Mouse (Mus musculus) ovary, postnatal 10 days (tissue): ENCODE data around the gene Cacng4.

Experiments used
- DNase-seq: peaks from one replicate; pipeline ENCODE4 v3.0.0; 2022; ENCODE audit warnings: low spot score

The Cacng4 gene

GRCm38 (mm10) chr11:107773312-107773711 lies 21.0 kb downstream of the Cacng4 start:
- DNase-seq: no peak

GRCm38 (mm10) chr11:107772002-107772401 lies 22.4 kb downstream of the Cacng4 start:
- DNase-seq: no peak

GRCm38 (mm10) chr11:107768361-107768760 lies 26.0 kb downstream of the Cacng4 start:
- DNase-seq: no peak

GRCm38 (mm10) chr11:107766932-107767331 lies 27.4 kb downstream of the Cacng4 start:
- DNase-seq: no peak

- no peak for DNase-seq
These were observed 31.5 kb downstream of the Cacng4 start for GRCm38 (mm10) chr11:107762688-107763460.

- DNase-seq: no peak
These were observed 32.4 kb downstream of the Cacng4 start for GRCm38 (mm10) chr11:107761790-107762500.

- DNase-seq: no peak
These were observed 34.4 kb downstream of the Cacng4 start for GRCm38 (mm10) chr11:107760001-107760400.

- DNase-seq: no peak
These were observed 34.8 kb downstream of the Cacng4 start for GRCm38 (mm10) chr11:107759516-107759915.

- DNase-seq: no peak
These were observed 45.2 kb downstream of the Cacng4 start for GRCm38 (mm10) chr11:107749114-107749513.

GRCm38 (mm10) chr11:107748243-107749035 lies 45.9 kb downstream of the Cacng4 start:
- DNase-seq: no peak

GRCm38 (mm10) chr11:107743100-107743499 lies 51.3 kb downstream of the Cacng4 start:
- DNase-seq: no peak

GRCm38 (mm10) chr11:107738418-107739099 lies 55.8 kb downstream of the Cacng4 start:
- no peak for DNase-seq

- no peak for DNase-seq
These were observed 56.5 kb downstream of the Cacng4 start for GRCm38 (mm10) chr11:107737886-107738285.

- DNase-seq: no peak
These were observed 60.2 kb downstream of the Cacng4 start for GRCm38 (mm10) chr11:107734133-107734532.

GRCm38 (mm10) chr11:107731498-107731897 lies 62.9 kb downstream of the Cacng4 start:
- DNase-seq: no peak

GRCm38 (mm10) chr11:107730940-107731339 lies 63.4 kb downstream of the Cacng4 start:
- no peak for DNase-seq

- DNase-seq: no peak
These were observed 65.2 kb downstream of the Cacng4 start for GRCm38 (mm10) chr11:107729141-107729540.

- DNase-seq: no peak
These were observed 66.1 kb downstream of the Cacng4 start for GRCm38 (mm10) chr11:107728073-107728863.

GRCm38 (mm10) chr11:107724603-107725002 lies 69.8 kb downstream of the Cacng4 start:
- DNase-seq: no peak

GRCm38 (mm10) chr11:107721057-107721456 lies 73.3 kb downstream of the Cacng4 start:
- no peak for DNase-seq
